Mouse (Mus musculus): Measurements from ENCODE around the gene Usp7.

Usp7 gene

DNA sequence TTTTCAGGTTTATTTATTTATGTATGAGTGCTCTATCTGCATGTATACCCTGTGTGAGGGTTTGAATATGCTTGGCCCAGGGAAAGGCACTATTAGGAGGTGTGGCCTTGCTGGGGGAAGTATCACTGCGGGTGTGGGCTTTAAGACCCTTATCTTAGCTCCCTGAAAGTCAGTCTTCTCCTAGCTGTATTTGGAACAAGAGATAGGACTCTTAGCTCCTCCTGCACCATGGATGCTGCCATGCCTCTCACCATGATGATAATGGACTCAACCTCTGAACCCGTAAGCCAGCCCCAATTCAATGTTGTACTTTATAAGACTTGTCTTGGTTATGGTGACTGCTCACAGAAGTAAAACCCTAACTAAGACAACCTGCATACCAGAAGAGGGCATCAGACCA, 39.8 kb downstream of the Usp7 start:
- in situ Hi-C loops (cut with MboI, MseI): no loop called here

GRCm38 (mm10) chr16:8751555-8752235, 40.4 kb downstream of the Usp7 start:
- in situ Hi-C loops (cut with MboI, MseI): no loop called here

GRCm38 (mm10) chr16:8748904-8749303, 43.2 kb downstream of the Usp7 start:
- in situ Hi-C loops (cut with MboI, MseI): loop anchor here (25.0 kb wide), 1 partner anchor 1938 kb away; no protein-coding TSS in a partner anchor

- in situ Hi-C loops (cut with MboI, MseI): loop anchor here (25.0 kb wide), 1 partner anchor 1939 kb away; no protein-coding TSS in a partner anchor
Measured at GRCm38 (mm10) chr16:8748175-8748846, 43.8 kb downstream of the Usp7 start.

GRCm38 (mm10) chr16:8747772-8748171, 44.3 kb downstream of the Usp7 start:
- in situ Hi-C loops (cut with MboI, MseI): loop anchor here (25.0 kb wide), 1 partner anchor 1940 kb away; no protein-coding TSS in a partner anchor

DNA sequence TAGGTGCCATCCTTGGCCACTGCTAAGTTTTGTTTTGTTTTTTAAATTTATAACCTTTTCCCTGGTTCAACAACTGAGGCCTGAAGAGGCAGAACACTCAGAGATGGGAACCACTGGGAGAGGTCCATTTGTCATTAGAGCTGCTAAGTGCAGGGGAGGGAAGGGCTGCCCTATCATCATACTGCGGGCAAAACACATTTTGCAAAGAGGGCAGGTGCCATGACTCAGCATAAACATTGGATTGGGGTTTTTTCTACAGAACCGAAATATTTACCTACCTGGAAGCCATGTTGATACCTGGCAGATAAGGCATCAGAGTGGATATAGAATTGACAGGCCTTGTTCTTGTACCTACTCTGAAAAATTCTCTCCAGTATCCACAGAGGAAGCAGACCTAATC, 45.6 kb downstream of the Usp7 start:
- in situ Hi-C loops (cut with MboI, MseI): loop anchor here (25.0 kb wide), 1 partner anchor 1941 kb away; no protein-coding TSS in a partner anchor

GRCm38 (mm10) chr16:8745751-8746150, 46.4 kb downstream of the Usp7 start:
- in situ Hi-C loops (cut with MboI, MseI): loop anchor here (25.0 kb wide), 1 partner anchor 1942 kb away; no protein-coding TSS in a partner anchor

GRCm38 (mm10) chr16:8743989-8744388, 48.1 kb downstream of the Usp7 start:
- in situ Hi-C loops (cut with MboI, MseI): loop anchor here (25.0 kb wide), 1 partner anchor 1943 kb away; no protein-coding TSS in a partner anchor

DNA sequence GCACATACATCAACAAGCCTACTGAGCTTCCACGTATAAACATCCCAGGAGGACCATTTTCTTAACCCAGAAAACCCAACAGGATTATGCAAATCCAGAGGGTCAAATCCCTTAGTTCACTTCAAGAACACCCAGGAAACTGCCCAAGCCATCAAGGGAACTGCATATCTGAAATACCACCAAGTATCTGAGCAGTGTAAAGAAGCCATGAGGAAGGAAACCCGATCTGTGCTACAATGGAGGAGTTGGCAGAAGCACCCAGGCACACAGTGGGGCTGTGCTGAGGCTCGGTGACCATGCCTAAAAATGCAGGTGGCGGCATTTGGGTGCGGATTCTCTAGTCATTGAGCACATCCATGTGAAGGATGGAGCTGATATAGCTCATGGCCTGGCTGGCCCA, 50.4 kb downstream of the Usp7 start:
- in situ Hi-C loops (cut with MboI, MseI): loop anchor here (25.0 kb wide), 1 partner anchor 1946 kb away; no protein-coding TSS in a partner anchor

DNA sequence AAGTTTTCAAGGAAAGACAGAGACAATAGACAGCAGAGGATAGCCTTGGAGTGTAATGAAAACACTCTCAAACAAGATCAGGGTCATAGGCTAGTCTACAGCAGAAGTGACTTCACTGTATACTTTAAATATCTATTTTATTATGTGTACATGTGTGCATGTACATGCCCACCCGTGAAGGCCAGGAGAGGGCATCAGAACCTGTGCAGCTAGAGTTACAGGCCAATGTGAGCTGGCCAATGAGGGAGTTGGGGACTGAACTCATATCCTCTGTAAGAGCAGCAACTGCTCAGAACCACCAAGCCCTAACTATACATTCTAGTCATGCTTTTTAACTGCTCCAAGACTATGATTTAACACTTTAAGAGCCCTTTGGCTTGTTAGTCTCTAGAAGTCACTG, 51.0 kb downstream of the Usp7 start:
- in situ Hi-C loops (cut with MboI, MseI): loop anchor here (25.0 kb wide), 1 partner anchor 1946 kb away; no protein-coding TSS in a partner anchor

- in situ Hi-C loops (cut with MboI, MseI): loop anchor here (5.0 to 25.0 kb wide), 2 partner anchors 88 to 1948 kb away; no protein-coding TSS in a partner anchor
Measured at GRCm38 (mm10) chr16:8738542-8739514, 53.3 kb downstream of the Usp7 start.

DNA sequence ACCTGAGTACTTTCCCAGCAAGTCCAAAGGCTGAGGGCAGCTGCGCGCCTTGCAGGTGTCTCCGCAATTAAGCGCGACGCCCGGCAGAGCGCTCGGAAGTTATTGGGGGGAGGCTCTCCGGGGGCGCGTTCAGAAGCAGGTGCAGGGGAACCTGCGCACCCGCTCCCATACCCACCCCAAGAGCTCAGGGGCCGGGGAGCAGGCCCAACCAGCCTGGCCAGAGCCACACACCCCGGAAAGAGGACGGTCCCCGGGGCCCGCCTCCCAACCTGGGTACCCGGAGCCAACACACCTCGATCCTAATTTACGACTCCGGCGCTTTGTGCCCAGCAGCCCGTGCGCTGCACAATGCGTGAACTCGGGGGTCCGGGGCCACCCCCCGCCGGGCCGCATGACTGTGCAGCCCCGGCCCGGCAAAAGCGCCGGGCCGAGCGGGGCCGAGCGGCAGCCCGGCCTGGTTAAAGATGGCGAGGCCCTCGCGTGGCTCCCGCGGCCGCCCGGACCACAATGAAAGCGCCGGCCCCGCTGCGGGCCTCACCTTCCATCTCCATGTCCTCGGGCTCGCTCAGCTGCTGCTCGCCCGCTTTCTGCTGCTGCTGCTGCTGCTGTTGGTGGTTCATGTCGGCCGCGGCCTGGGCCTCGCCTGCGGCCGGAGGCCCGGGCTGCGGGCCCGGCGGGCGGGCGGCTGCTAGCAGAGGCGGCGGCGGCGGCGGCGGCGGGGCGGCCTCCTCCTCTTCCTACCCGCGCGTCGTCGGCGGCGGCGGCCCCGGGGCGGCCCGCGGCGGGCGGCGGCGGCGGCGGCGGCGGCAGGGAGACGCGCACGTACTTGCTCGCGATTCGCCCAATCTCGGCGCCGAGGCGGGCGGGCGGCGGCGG, 54.2 kb downstream of the Usp7 start:
- in situ Hi-C loops (cut with MboI, MseI): loop anchor here (5.0 to 25.0 kb wide), 2 partner anchors 89 to 1949 kb away; no protein-coding TSS in a partner anchor

DNA sequence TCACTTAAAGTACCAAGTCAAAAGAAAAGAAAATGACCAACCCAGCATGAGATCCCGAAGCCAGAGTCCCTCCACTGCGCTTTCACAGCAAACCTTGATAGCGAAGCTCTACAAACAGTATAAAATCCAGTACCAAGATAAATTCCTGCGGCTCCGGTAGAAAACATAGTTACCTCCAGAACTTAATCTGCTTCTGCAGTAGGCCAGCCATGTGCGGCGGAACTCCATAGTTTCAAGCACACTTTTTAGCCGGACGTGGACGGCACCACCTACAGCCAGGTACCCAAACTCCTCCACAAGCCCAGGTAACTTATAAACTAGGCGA, 54.8 kb downstream of the Usp7 start:
- in situ Hi-C loops (cut with MboI, MseI): loop anchor here (5.0 to 25.0 kb wide), 2 partner anchors 90 to 1950 kb away; no protein-coding TSS in a partner anchor

DNA sequence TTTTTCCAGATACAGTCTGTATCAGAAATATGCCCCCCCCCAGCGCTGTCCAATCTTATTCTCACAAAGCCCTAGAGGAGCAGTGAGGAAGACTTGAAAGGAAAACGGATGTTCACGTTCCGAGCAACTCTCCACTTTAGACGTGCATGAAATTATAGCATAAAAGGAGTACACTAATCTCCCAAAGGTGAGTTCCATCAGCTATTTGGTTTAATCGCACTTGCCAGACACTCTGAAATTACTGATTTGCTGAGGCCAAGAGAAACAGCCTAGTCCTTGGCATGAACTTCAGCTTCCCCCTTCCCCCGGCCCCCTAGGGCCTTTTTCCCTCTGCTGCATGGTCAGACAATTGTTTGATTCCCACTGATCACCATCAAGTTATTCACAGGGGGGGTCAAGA, 55.4 kb downstream of the Usp7 start:
- in situ Hi-C loops (cut with MboI, MseI): loop anchor here (5.0 to 25.0 kb wide), 2 partner anchors 91 to 1951 kb away; no protein-coding TSS in a partner anchor

GRCm38 (mm10) chr16:8736032-8736431, 56.1 kb downstream of the Usp7 start:
- in situ Hi-C loops (cut with MboI, MseI): loop anchor here (5.0 to 25.0 kb wide), 2 partner anchors 91 to 1951 kb away; no protein-coding TSS in a partner anchor

DNA sequence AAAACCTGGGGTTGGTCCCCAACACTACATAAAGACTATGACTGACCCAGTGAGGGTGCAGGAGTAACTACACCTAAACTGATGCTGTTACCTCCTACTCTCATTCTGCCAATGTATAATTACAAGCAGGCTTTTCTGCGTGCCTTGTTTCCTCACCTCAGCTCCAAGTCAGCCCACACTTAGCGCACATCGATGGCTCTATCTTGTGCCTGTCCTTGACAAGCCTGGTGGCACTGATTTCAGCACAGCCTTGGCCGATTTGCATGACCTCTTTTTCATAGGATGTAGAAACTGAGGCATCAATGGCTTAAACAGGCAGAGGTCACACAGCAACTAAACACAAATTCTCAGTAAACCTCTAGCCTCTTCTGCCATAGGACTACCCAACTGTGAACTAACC, 57.4 kb downstream of the Usp7 start:
- in situ Hi-C loops (cut with MboI, MseI): loop anchor here (5.0 to 25.0 kb wide), 2 partner anchors 93 to 1953 kb away; no protein-coding TSS in a partner anchor

DNA sequence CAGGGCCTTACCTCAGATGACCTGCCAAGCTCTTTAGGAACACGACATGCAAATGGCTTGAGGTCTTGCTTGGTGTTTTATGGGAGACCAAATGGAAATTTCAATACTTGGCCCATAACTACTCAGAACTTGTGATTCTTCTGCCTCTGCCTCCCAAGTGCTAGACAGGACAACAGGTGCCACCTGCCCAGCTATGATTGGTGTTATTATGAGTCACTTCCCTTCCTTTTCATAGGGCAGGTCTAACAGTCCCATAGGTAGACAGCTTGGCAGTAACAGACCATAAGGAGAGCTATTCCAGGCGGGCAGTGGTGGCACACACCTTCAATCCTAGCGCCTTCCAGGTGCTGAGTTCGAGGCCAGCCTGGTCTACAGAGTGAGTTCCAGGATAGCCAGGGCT, 58.5 kb downstream of the Usp7 start:
- in situ Hi-C loops (cut with MboI, MseI): loop anchor here (25.0 kb wide), 1 partner anchor 1954 kb away; no protein-coding TSS in a partner anchor

DNA sequence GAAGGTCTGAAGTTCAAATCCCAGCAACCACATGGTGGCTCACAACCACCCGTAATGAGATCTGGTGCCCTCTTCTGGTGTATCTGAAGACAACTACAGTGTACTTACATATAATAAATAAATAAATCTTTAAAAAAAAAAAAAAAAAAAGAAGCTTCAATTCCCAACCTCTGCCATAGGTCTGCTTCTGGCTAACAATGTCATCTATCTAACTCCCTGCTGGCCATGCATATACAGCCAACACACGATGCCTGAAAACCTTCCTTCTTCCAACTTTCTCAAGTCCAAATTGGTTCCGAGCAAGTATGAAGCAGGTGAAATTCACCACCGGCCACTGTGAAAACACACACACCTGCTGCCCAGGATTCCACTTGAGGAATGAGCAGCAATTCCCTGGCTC, 59.7 kb downstream of the Usp7 start:
- in situ Hi-C loops (cut with MboI, MseI): loop anchor here (25.0 kb wide), 1 partner anchor 1955 kb away; no protein-coding TSS in a partner anchor

DNA sequence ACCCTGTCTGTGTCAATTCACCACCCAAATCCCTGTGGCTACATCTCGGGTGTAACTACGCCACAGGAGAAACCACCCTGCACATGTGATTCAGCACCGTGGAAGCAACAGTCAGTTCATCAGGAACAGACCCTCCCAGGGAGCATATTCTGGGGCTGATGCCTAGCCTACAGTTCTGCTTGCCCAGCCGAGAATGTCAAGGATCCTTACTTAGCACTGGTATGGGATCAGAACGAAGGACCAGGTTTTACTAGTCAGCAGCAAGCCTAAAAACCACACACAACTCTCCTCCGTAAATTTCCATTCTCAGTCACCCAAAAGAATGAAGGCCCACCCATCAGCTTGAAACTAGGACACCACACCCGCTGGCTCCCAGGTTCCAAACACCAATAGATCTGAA, 60.5 kb downstream of the Usp7 start:
- in situ Hi-C loops (cut with MboI, MseI): loop anchor here (25.0 kb wide), 1 partner anchor 1956 kb away; no protein-coding TSS in a partner anchor
